Mouse (Mus musculus): ENCODE results near the gene Ubash3b. TPM values are rescaled to one million over a fixed set of nuclear protein-coding genes. Genes with fewer than 3 reads are reported as not detected.
A peak's percentile ranks its signal among the peaks of the same experiment; 100 is the strongest.

The Ubash3b gene
- polyA plus RNA-seq, 1 experiment from 2014 or later: 8.5 TPM

DNA sequence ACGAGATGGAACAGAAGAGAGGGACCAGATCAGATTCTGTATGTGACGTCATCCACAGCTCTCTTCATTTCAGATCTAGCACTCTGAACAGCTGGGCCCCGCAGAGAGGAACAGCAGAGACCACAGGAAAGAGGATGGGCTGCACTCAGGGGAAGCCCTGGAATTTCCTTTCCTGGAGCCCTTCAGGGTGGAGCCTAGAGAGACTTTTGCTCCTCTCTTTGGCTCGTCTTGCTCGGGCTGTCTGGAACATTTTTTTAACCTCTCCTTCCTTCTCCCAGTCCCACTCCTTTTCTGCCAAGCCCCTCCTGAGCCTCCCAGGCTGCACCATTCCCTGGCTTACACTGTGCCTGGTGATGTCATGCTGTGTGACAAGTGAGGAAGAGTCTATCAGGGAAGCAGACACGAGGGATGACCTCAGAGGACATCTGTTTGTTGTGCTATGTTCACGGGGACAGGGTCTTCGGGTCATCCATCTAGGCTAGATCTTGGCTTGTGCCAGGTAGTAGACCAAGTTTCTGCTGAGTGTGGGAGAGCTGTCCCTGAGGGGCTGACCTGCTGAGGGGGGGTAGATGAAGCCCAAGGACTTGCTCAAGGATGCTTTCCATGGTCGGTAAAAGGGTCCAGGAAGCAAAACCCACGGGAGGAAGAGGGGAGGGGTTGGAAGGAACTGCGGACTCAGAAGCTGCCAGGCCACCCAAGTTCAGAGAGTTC lies 77.2 kb downstream of the Ubash3b start:
- Histone ChIP-seq H3K4me1 (peaks cover 70% of the 10 kb centered on the region), H3K4me3 (no peak overlapping the region), H3K9ac (peak overlapping the region; percentile 11; the same call in 1 of the 2 replicates), H3K9me3 (no peaks in the 10 kb centered on the region), H3K27me3 (replicated peaks) (no peaks in the 10 kb centered on the region), H3K36me3 (no peaks in the 10 kb centered on the region), H3K27ac (replicated peaks) (peak overlapping the region; percentile 63), H3K4me2 (peak overlapping the region; percentile 29; the same call in 1 of the 2 replicates)
- ATAC-seq (ENCODE audit: extremely low read depth, insufficient number of reproducible peaks, low FRiP score, low TSS enrichment): peak; percentile 40; the same call in 1 of the 2 replicates
- WGBS: 14% methylated on average over 11 of the region's 11 CpGs

- Histone ChIP-seq H3K9ac (peak overlapping the region; percentile 11; the same call in 1 of the 2 replicates), H3K27ac (replicated peaks) (peak overlapping the region; percentile 63), H3K36me3 (no peaks in the 10 kb centered on the region), H3K9me3 (no peaks in the 10 kb centered on the region), H3K4me3 (no peak overlapping the region), H3K27me3 (replicated peaks) (no peaks in the 10 kb centered on the region), H3K4me1 (peaks cover 76% of the 10 kb centered on the region), H3K4me2 (no peak overlapping the region; the same call in 1 of the 2 replicates)
- 81% methylated on average over 6 of the region's 6 CpGs for WGBS
- ATAC-seq (ENCODE audit: extremely low read depth, insufficient number of reproducible peaks, low FRiP score, low TSS enrichment): no peak
These were observed 78.0 kb downstream of the Ubash3b start for GRCm38 (mm10) chr9:41083386-41084055.

GRCm38 (mm10) chr9:41082891-41083290 lies 78.6 kb downstream of the Ubash3b start:
- Histone ChIP-seq H3K27ac (replicated peaks) (no peak overlapping the region), H3K36me3 (no peaks in the 10 kb centered on the region), H3K4me3 (no peak overlapping the region), H3K4me1 (peaks cover 76% of the 10 kb centered on the region), H3K4me2 (no peak overlapping the region), H3K9ac (no peak overlapping the region), H3K27me3 (replicated peaks) (no peaks in the 10 kb centered on the region), H3K9me3 (no peaks in the 10 kb centered on the region)
- ATAC-seq (ENCODE audit: extremely low read depth, insufficient number of reproducible peaks, low FRiP score, low TSS enrichment): no peak
- 50% methylated on average over 3 of the region's 3 CpGs for WGBS

DNA sequence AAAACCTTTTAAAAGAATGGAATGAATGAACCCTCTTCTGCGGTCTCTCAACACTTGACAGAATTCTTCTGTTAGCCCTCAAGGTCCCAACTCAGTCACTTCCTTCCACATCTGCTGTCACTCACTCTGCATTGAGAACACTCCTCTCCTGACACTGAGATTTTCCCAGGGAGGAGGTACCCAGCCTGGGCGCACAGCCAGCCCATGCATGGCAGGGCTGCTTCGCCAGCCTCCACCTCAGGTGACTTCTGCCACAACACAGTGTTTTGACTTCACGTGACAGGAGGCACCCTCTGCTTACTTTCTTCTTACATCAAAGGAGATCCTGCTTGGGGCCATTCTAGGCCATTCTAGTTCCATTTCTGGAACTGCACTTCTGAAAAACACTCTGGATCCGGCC lies 80.6 kb downstream of the Ubash3b start:
- H3K4me2 ChIP-seq: peak overlapping the region; percentile 47; the same call in 1 of the 2 replicates
- no peak overlapping the region for H3K9ac ChIP-seq
- H3K9me3 ChIP-seq: no peaks in the 10 kb centered on the region
- peaks cover 80% of the 10 kb centered on the region for H3K4me1 ChIP-seq
- no peaks in the 10 kb centered on the region for H3K27me3 ChIP-seq (replicated peaks)
- H3K36me3 ChIP-seq: no peaks in the 10 kb centered on the region
- no peak for ATAC-seq (ENCODE audit: extremely low read depth, insufficient number of reproducible peaks, low FRiP score, low TSS enrichment)
- 52% methylated on average over 5 of the region's 5 CpGs for WGBS
- H3K4me3 ChIP-seq: no peak overlapping the region
- peak overlapping the region; percentile 50 for H3K27ac ChIP-seq (replicated peaks)

GRCm38 (mm10) chr9:41079428-41080155 lies 81.9 kb downstream of the Ubash3b start:
- H3K4me1 ChIP-seq: peaks cover 72% of the 10 kb centered on the region
- 0 out of 2 replicates have a peak, but pooled peaks have one; percentile 15 for ATAC-seq (ENCODE audit: extremely low read depth, insufficient number of reproducible peaks, low FRiP score, low TSS enrichment)
- 55% methylated on average over 14 of the region's 14 CpGs for WGBS
- H3K9ac ChIP-seq: no peak overlapping the region
- peak overlapping the region; percentile 45; the same call in 1 of the 2 replicates for H3K27ac ChIP-seq (replicated peaks)
- no peak overlapping the region; the same call in 1 of the 2 replicates for H3K4me3 ChIP-seq
- no peaks in the 10 kb centered on the region for H3K27me3 ChIP-seq (replicated peaks)
- H3K9me3 ChIP-seq: no peaks in the 10 kb centered on the region
- H3K36me3 ChIP-seq: no peaks in the 10 kb centered on the region
- peak overlapping the region; percentile 47 for H3K4me2 ChIP-seq

GRCm38 (mm10) chr9:41078198-41078597 lies 83.3 kb downstream of the Ubash3b start:
- Histone ChIP-seq H3K27ac (replicated peaks) (no peak overlapping the region), H3K9ac (no peak overlapping the region), H3K36me3 (no peaks in the 10 kb centered on the region), H3K4me3 (no peak overlapping the region), H3K4me1 (peaks cover 70% of the 10 kb centered on the region), H3K4me2 (0 out of 2 replicates have a peak overlapping the region, but pooled peaks have one; percentile 47), H3K27me3 (replicated peaks) (no peaks in the 10 kb centered on the region), H3K9me3 (no peaks in the 10 kb centered on the region)
- ATAC-seq (ENCODE audit: extremely low read depth, insufficient number of reproducible peaks, low FRiP score, low TSS enrichment): no peak
- 81% methylated on average over 4 of the region's 4 CpGs for WGBS

DNA sequence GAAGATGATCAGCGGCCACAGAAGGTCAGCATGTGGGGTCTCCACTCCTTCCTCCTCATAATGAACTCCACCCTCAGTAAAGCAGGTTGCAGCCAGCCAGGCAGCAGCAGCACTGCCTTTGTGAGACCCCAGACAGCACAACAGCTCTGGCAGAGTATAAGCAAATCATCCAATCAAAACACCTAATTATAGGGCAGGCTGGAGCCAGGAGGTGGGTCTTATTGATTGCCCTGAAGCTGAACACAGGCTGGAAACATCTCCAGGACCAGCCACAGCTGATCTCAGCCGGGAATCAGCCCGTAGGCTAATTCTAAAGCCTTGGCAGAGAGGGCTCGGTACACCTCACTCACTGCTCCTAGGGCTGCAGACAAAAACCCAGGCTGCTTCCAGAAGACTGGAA lies 85.3 kb downstream of the Ubash3b start:
- H3K9me3 ChIP-seq: no peaks in the 10 kb centered on the region
- ATAC-seq (ENCODE audit: extremely low read depth, insufficient number of reproducible peaks, low FRiP score, low TSS enrichment): no peak
- H3K27ac ChIP-seq (replicated peaks): no peak overlapping the region
- H3K4me2 ChIP-seq: no peak overlapping the region
- 66% methylated on average over 4 of the region's 4 CpGs for WGBS
- H3K9ac ChIP-seq: no peak overlapping the region
- no peaks in the 10 kb centered on the region for H3K27me3 ChIP-seq (replicated peaks)
- peaks cover 64% of the 10 kb centered on the region for H3K4me1 ChIP-seq
- no peaks in the 10 kb centered on the region for H3K36me3 ChIP-seq
- no peak overlapping the region for H3K4me3 ChIP-seq

DNA sequence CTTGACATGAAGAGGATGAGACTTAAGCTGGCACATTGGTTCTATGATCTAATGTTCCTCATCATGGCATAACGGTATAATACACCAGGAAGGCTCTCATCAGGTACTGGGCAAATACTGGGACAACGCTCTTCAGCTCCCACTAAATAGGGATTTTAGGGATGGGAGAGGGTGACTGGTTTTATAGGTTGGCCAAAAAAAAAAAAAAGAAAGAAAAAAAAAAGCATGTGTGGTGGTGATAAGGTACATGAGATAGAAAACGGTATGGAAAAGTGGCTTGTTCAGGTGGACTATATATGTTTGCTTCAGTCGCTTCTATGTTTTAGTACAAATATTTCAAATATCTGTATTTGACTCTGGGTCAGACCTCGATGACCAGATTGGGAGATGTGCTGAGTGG lies 86.0 kb downstream of the Ubash3b start:
- H3K27ac ChIP-seq (replicated peaks): no peak overlapping the region
- no peak for ATAC-seq (ENCODE audit: extremely low read depth, insufficient number of reproducible peaks, low FRiP score, low TSS enrichment)
- WGBS: 88% methylated on average over 5 of the region's 5 CpGs
- peaks cover 64% of the 10 kb centered on the region for H3K4me1 ChIP-seq
- H3K4me3 ChIP-seq: no peak overlapping the region
- H3K4me2 ChIP-seq: no peak overlapping the region
- no peaks in the 10 kb centered on the region for H3K9me3 ChIP-seq
- no peaks in the 10 kb centered on the region for H3K27me3 ChIP-seq (replicated peaks)
- H3K9ac ChIP-seq: no peak overlapping the region
- H3K36me3 ChIP-seq: no peaks in the 10 kb centered on the region

GRCm38 (mm10) chr9:41073196-41074009 lies 88.1 kb downstream of the Ubash3b start:
- Histone ChIP-seq H3K9ac (no peak overlapping the region), H3K4me1 (peaks cover 63% of the 10 kb centered on the region), H3K36me3 (no peaks in the 10 kb centered on the region), H3K27me3 (replicated peaks) (no peaks in the 10 kb centered on the region), H3K9me3 (no peaks in the 10 kb centered on the region), H3K27ac (replicated peaks) (peak overlapping the region; percentile 55), H3K4me3 (no peak overlapping the region), H3K4me2 (peak overlapping the region; percentile 51)
- WGBS: 53% methylated on average over 19 of the region's 19 CpGs
- ATAC-seq (ENCODE audit: extremely low read depth, insufficient number of reproducible peaks, low FRiP score, low TSS enrichment): peak; percentile 43

- peak overlapping the region; percentile 55 for H3K27ac ChIP-seq (replicated peaks)
- H3K4me1 ChIP-seq: peaks cover 63% of the 10 kb centered on the region
- no peak overlapping the region for H3K9ac ChIP-seq
- WGBS: 43% methylated on average over 6 of the region's 6 CpGs
- no peaks in the 10 kb centered on the region for H3K9me3 ChIP-seq
- H3K4me2 ChIP-seq: peak overlapping the region; percentile 51
- no peaks in the 10 kb centered on the region for H3K27me3 ChIP-seq (replicated peaks)
- no peaks in the 10 kb centered on the region for H3K36me3 ChIP-seq
- ATAC-seq (ENCODE audit: extremely low read depth, insufficient number of reproducible peaks, low FRiP score, low TSS enrichment): peak; percentile 62
- H3K4me3 ChIP-seq: no peak overlapping the region
These were observed 88.7 kb downstream of the Ubash3b start for GRCm38 (mm10) chr9:41072786-41073185.
